Mouse (Mus musculus) heart, postnatal 0 days (tissue): ENCODE results near the gene Tigit.

Experiments
- CTCF ChIP-seq: IDR thresholded peaks from 2 replicates; pipeline ENCODE4 v1.5.1; 2016; ENCODE audit warnings: antibody characterized with exemption, control low read depth, low read depth
- EP300 ChIP-seq: IDR thresholded peaks from 2 replicates; pipeline ENCODE4 v1.6.1; 2016; ENCODE audit warnings: antibody characterized with exemption, low read depth

GRCm38 (mm10) chr16:43663978-43664579 is at the start of gene Tigit:
- TF ChIP-seq CTCF (no peak), EP300 (no peak)
